Mouse (Mus musculus): ENCODE measurements at regions not wholly inside any gene's neighbourhood (a gene's known extent, or its start where the extent isn't known, plus 50 kb on each side); places are given as distances from the start of the nearest gene placed in this dataset.
"Not testable (repeated sequence)": the region's sequence is repeated elsewhere in the genome, so short reads cannot be mapped to it uniquely, and the experiment has no call there.

DNA sequence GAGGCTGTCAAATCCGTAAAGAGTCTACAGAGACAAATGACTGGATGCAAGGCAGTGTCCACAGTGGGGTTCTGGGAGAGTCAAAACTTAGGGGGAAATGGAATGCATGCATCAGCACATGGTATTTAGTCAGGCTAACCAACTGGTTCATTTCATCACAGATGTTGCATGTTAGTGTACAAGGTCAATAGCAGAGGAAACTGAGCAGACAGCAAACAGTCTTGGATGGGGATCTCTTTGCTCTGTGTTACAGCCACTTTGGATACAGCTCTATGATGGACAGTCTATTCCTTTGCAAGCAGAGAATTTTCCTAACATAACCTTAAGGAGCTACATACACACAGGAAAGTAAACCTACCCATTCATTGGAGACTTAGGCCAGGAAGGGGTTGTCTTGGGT is 151.9 kb upstream of the Tmc3 start:
- DNase-seq, result no peak

GRCm38 (mm10) chr7:83433959-83434715 is 150.6 kb upstream of the Tmc3 start:
- no peak for DNase-seq

GRCm38 (mm10) chr7:83438538-83439393 is 146.0 kb upstream of the Tmc3 start:
- no peak for DNase-seq

GRCm38 (mm10) chr7:83443596-83444278 is 141.0 kb upstream of the Tmc3 start:
- DNase-seq, result no peak

DNA sequence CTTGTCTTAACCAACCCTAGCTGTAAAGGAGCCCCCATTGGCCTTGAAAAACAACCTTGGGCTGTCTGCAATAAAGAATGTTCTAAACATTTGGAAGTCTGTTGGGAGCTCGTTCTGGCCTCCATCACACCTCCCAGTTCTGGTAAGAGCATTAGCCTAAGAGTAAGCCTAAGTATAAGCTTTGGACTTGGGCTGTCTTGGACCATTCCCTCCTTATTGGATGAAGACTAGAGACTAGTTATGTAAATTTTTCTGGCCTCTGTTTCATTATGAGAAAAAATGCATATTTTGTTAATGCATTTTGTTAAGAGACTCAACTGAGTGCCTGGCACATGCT is 140.5 kb upstream of the Tmc3 start:
- no peak for DNase-seq

DNA sequence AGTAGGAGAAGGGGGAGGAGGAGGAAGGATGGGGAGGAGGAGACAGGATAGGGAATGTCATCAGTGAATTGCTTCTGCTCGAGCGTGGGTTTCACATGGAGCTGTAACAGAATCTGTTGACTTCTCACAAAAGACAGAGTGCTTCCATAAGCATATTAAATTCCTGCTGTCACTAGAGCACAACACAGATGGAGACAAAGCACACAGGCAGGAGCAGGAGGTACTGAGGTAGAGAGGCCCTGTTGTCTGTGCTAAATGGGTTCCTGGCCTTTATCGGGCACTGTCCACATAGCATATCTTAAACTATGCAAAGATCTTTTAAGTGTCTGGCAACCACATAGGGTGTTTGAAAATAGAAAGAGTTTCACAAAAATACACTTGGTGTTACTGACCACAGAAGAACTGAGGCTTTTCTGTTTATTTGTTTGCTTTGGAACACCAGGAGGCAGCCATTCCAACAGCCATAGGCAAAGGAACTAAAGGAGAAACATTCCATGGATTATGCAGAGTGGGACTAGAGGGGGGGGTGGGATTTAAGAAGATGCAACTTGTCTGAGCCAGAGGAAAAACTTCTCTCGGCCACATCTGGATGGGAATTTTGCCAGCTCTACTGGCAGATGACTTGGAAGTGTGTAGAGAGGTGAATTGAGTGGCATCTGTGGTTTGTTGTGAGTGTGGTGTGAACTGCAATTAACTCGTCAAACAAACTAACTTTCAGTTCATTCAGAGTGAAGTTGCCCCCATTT is 139.4 kb upstream of the Tmc3 start:
- no peak for DNase-seq

- DNase-seq, result no peak
Measured at GRCm38 (mm10) chr7:83450346-83450745, 134.4 kb upstream of the Tmc3 start.

DNA sequence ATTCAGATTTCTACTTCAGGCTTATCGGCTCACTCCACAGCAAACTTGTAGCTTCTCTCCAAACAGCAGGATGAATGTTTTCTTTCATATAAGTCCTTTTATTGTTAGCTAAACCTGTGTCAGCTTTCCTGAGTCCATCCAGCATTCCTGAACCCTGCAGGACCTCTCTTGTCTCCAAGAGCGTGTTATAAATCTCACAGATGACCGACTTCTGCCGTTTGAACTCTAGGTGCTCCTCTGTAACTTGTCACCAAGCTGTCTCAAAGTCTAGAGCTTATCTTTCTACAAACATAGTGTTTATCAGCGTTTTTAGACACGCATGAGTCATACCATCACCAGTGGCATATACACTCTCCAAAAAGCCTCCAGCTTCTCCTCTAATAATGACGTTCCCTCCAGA is 132.4 kb upstream of the Tmc3 start:
- DNase-seq, result no peak

DNA sequence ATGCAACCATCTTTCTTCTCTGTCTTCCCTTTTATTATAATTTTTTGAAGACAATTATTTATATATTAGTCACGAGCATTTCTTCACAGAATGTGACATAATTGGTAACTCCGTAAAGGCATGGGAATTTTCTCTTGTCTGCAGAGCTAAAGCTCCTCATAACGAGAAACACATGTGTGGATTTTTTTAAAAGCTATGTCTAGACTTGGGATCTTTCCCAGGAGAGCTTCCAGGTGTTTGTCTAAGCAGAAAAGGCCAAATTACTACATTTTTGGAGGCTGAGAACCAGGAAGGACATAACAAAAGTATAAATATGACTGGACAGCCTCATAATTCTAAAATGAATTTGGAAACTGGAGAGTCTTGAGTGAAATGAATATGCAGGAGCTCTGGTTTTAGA is 125.2 kb upstream of the Tmc3 start:
- no peak for DNase-seq

DNA sequence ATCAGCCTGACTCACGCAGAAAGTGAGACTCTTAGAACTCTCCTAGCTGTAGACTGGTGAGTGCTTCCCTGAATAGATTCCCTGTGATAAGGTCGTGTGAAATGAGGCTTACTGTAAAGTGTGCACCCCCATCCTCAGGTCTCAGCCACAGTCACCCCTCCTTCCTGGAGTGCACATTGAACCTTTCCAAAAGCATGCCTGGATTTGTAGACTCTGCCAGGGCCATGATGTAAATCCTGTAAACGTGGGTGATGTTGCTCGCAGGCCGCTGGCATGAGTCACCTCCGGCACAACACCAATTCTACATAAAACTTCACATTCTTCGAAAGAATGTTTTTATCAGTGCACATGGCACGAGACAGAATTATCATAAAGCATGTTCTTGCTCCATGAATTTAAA is 117.7 kb upstream of the Tmc3 start:
- no peak for DNase-seq

- not testable (repeated sequence) for DNase-seq
Measured at GRCm38 (mm10) chr7:83469856-83470255, 114.9 kb upstream of the Tmc3 start.

- no peak for DNase-seq
Measured at GRCm38 (mm10) chr7:83471111-83471510, 113.6 kb upstream of the Tmc3 start.

- DNase-seq, result no peak
Measured at GRCm38 (mm10) chr7:83474471-83474870, 110.3 kb upstream of the Tmc3 start.

DNA sequence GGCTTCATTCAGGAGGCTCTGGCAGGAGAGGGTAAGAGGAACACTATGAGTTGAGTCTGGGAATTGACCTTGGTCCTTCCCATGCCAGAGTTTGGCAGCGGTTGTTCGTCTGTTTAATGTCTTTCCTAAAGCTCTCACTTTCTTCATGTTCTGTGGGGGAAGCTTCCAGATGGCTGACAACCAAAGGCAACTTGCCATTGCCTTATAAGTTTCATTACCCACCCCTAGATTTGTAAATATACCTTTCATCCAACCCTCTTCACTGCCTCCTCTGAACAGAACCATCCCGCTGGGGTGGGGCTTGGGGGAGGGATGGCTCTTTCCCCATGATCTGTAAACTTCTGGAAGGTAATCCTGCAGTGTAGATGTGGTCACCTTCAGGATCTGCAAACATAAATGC is 109.7 kb upstream of the Tmc3 start:
- no peak for DNase-seq

DNA sequence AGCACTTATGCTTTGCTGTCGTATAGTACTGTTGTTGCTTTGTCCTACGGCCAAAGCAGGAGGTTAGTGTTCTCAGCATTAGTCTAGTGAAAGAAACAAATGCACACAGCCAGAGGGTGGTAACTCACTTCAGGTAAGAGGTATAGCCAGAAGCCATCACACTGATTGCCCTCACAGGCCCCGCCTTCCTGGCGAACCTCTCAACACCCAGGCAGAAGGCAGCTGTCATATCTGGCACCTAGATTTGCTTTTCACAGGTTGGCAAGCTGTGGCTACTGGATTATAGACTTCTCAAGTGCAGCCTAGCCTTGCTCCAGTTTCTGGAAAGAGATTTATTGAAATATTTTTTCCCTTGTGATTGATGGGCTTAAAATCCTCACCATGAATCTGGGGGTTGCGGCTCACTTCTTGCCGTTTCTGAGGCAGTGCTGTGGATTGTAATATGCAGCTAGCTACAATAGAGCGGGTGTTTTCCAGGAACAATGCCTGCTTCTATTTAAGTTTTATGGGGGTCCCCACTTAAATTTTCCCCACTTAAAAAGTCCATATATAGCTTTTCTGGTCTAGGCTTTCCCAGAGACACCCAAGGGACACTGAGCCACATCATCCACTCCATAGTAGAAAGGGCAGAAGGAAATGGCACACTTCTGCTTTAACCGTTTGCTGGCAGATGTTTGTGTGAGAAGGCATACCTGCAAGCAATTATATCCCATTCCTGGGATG is 109.1 kb upstream of the Tmc3 start:
- DNase-seq, result peak; percentile 85

DNA sequence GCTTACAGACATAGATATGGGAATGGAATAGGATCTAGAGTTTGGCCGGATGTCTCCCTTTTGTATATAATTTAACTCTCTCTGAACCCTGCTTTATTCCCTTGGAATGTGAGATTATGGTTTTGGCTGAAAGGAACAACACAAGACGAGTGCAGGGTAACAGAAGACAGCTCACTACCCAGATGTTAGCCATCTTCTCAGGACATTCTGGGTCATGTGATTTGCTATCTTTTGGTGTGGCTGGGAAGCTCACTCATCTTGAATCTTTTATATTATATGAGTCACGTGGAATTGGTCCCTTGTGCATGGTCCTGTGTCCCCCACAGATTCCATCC is 108.6 kb upstream of the Tmc3 start:
- DNase-seq, result no peak

DNA sequence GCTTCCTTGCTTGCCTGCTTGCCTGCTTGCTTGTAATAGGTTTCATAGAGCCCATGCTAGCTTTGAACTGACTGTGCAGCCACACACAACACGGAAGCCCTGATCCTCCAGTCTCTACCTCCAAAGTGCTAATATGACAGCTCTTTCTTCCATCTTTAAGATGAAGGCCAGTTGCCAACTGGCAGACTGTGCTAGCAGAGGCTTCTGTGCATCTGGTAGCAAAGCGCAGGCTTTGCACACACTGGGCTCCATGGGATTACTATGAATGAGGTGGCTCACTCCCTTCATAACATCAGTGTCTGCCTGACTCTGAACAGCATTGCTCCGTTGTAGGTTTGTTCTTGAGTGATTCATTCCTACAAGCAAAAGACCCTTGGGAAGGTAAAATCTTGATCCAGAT is 107.9 kb upstream of the Tmc3 start:
- DNase-seq, result no peak

- peak; percentile 52 for DNase-seq
Measured at GRCm38 (mm10) chr7:83477661-83478121, 107.0 kb upstream of the Tmc3 start.

- DNase-seq, result no peak
Measured at GRCm38 (mm10) chr7:83481655-83482054, 103.1 kb upstream of the Tmc3 start.

GRCm38 (mm10) chr7:83482254-83482653 is 102.5 kb upstream of the Tmc3 start:
- DNase-seq, result no peak

DNA sequence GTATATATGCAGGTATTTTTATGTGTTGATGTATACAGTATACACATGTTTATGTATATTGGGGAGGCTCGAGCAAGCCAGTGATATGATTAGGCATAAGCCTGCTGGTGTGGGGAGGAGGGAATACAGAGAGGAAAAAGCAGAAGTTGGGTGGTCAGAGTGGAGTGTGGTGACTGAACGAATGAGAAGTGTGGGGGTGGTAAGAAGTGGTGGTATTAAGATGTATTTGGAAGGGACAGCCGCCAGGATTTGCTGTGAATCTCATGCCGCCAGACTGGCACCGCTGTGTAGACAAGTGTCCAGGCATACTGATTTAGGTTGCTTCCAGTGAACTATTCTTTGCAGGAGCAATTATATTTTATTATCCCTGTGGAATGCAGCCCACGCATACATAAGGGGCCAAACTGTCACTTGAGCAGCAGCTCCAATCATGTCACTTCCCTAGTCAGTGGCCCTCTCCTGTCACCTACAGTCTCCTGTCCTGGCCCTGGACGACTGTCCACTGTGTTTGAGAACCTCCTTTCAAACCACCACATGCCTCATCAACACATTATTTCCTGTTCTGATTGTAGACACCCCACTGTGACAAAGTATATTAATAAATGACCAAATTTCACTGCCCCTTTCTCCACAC is 101.9 kb upstream of the Tmc3 start:
- DNase-seq, result no peak
